Mouse (Mus musculus): ENCODE measurements at regions not wholly inside any gene's neighbourhood (a gene's known extent, or its start where the extent isn't known, plus 50 kb on each side); places are given as distances from the start of the nearest gene placed in this dataset.

- no peak for TF ChIP-seq CTCF (IDR thresholded peaks at IDR 0.05; ENCODE audit: low read depth, low read length)
- TF ChIP-seq POLR2A (IDR thresholded peaks at IDR 0.05; ENCODE audit: borderline replicate concordance, low read depth, low read length), result no peak
Measured at GRCm38 (mm10) chr13:26024696-26025095, 745.3 kb downstream of the Hdgfl1 start.

Data from bone marrow macrophage, adult 2 months (primary cell).